Mouse (Mus musculus): ENCODE measurements around the gene Fgfr2. TPM values are rescaled to one million over a fixed set of nuclear protein-coding genes. Genes with fewer than 3 reads are reported as not detected.

Gene Fgfr2
- polyA plus RNA-seq, 1 experiment from 2014 or later = 99.3 TPM

DNA sequence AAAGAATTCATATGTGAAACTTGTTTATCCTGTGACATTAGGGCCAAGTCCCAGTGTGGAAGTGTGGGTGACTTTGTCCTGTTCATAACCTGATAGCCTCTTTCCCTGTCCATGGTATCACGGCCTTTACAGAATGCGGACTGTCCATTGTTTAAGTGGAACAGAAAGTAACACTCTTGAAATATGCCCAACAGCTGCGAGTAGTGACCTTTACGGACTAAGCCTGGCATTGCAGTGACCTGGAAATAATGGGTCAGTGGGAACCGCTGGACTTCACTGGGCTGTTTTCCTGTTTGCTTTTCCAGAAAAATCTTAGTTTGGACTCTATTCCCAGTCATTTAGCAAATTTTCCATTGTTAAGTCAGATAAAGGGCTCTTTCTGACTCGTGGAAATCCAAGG lies 1452.6 kb downstream of the Fgfr2 start:
- DNase-seq (ENCODE audit: low spot score) = no peak
- no peak overlapping the region for H3K4me3 ChIP-seq
- H3K36me3 ChIP-seq = no peaks in the 10 kb centered on the region
- peaks cover 25% of the 10 kb centered on the region for H3K4me1 ChIP-seq
- H3K9me3 ChIP-seq (replicated peaks) = no peaks in the 10 kb centered on the region
- H3K27ac ChIP-seq (replicated peaks) = no peak overlapping the region
- WGBS = 45% methylated on average over 6 of the region's 6 CpGs
- H3K27me3 ChIP-seq (ENCODE audit: low read depth, poor library complexity, severe bottlenecking) = peaks cover 16% of the 10 kb centered on the region

DNA sequence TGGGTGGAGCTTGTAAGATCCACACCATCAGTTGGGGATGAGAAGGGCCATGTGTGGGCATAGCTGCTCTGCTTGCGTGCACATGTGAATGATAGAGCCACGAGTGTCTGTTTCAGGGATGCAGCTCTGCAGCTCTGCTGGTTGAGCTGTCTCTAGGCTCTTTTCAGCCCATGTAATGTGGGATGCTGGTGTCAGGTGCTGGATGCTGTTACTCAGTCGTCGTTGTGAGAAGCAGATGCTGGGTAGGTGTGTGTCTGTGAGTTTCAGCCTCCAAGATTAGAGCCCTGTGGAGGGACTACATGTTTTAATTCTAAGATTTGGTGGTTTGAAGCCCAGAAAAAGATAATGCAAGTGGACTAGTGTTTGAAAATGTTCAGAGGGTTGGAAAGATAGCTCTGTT lies 1453.8 kb downstream of the Fgfr2 start:
- no peaks in the 10 kb centered on the region for H3K36me3 ChIP-seq
- peaks cover 25% of the 10 kb centered on the region for H3K4me1 ChIP-seq
- DNase-seq (ENCODE audit: low spot score) = no peak
- H3K9me3 ChIP-seq (replicated peaks) = no peaks in the 10 kb centered on the region
- no peak overlapping the region for H3K4me3 ChIP-seq
- peaks cover 13% of the 10 kb centered on the region for H3K27me3 ChIP-seq (ENCODE audit: low read depth, poor library complexity, severe bottlenecking)
- WGBS = 88% methylated on average over 4 of the region's 4 CpGs
- no peak overlapping the region for H3K27ac ChIP-seq (replicated peaks)

DNA sequence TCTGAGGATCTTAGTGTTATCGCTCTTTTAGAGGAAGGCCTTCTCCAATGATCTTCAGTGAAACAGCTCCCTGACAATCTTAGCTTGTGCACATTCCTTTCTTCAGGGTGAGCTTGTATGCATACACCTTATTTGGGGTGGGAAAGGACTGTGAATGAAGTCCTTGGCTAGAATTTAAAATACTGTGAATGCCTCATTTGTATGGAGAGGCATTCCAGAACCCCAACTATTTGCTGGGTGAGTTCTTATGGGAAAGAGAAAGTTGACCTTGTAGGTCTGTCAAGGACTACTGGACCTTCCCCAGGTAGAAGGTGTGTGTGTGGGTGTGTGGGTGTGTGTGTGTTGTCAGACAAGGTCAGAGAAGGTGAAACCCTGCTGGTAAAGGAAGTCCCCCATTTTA lies 1462.4 kb downstream of the Fgfr2 start:
- Histone ChIP-seq H3K9me3 (replicated peaks) (no peaks in the 10 kb centered on the region), H3K27ac (replicated peaks) (no peak overlapping the region), H3K4me1 (no peaks in the 10 kb centered on the region), H3K36me3 (no peaks in the 10 kb centered on the region), H3K4me3 (no peak overlapping the region), H3K27me3 (ENCODE audit: low read depth, poor library complexity, severe bottlenecking) (no peaks in the 10 kb centered on the region)
- 88% methylated on average over 1 of the region's 1 CpGs for WGBS
- DNase-seq (ENCODE audit: low spot score) = no peak

GRCm38 (mm10) chr7:131656017-131656416 lies 1467.1 kb downstream of the Fgfr2 start:
- no peaks in the 10 kb centered on the region for H3K9me3 ChIP-seq (replicated peaks)
- no peaks in the 10 kb centered on the region for H3K4me1 ChIP-seq
- H3K27ac ChIP-seq (replicated peaks) = no peak overlapping the region
- H3K27me3 ChIP-seq (ENCODE audit: low read depth, poor library complexity, severe bottlenecking) = peaks cover 13% of the 10 kb centered on the region; the same call in 1 of the 2 replicates
- no peak overlapping the region for H3K4me3 ChIP-seq
- no peak for DNase-seq (ENCODE audit: low spot score)
- no peaks in the 10 kb centered on the region for H3K36me3 ChIP-seq
- 72% methylated on average over 7 of the region's 7 CpGs for WGBS

DNA sequence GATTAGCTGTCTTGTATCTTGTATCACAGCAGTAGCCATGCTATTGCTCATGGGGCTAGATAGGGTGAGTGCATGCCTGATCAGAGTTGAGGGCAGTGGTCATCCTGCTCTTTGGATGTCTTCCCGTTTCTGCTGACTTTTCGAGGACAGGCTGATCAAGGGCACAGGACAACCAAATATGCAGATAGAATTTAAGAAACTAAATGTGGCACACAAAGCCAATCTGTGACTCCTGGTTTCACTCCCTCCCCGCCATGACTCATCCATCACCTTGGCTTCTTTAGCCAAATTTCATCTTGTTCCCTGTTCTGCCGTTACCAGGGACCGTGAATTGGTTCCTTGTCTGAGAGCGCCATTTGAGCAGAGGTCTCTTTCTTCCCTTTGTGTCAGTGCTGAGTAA lies 1469.7 kb downstream of the Fgfr2 start:
- DNase-seq (ENCODE audit: low spot score) = no peak
- Histone ChIP-seq H3K27ac (replicated peaks) (no peak overlapping the region), H3K27me3 (ENCODE audit: low read depth, poor library complexity, severe bottlenecking) (peaks cover 31% of the 10 kb centered on the region), H3K4me1 (no peaks in the 10 kb centered on the region), H3K4me3 (no peak overlapping the region), H3K36me3 (no peaks in the 10 kb centered on the region), H3K9me3 (replicated peaks) (no peaks in the 10 kb centered on the region)
- 92% methylated on average over 6 of the region's 6 CpGs for WGBS

- no peak overlapping the region for H3K4me3 ChIP-seq
- no peak for DNase-seq (ENCODE audit: low spot score)
- no peak overlapping the region for H3K27ac ChIP-seq (replicated peaks)
- peaks cover 42% of the 10 kb centered on the region for H3K27me3 ChIP-seq (ENCODE audit: low read depth, poor library complexity, severe bottlenecking)
- H3K4me1 ChIP-seq = no peaks in the 10 kb centered on the region
- H3K9me3 ChIP-seq (replicated peaks) = no peaks in the 10 kb centered on the region
- H3K36me3 ChIP-seq = no peaks in the 10 kb centered on the region
- WGBS = 84% methylated on average over 12 of the region's 12 CpGs
Observed at GRCm38 (mm10) chr7:131651921-131652694, 1471.0 kb downstream of the Fgfr2 start.

DNA sequence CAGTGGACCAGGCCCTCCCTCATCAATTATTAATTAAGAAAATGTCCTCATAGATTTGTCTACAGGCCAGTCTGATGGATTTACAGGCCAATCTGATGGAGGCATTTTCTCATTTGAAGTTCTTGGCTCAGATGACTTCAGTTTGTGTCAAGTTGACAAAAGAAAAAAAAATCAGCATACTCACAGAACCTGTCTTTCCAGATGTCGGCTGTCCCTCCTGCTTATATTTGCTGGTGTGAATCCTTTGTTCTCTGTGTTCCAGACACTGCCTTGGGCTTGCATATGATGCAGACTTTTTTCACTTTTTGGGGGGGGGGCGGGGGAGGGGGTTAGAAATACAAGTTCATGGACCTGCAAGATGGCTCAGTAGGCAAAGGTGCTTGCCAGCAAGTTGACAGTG lies 1472.9 kb downstream of the Fgfr2 start:
- 62% methylated on average over 2 of the region's 2 CpGs for WGBS
- Histone ChIP-seq H3K4me3 (no peak overlapping the region), H3K4me1 (no peaks in the 10 kb centered on the region), H3K36me3 (no peaks in the 10 kb centered on the region), H3K27ac (replicated peaks) (no peak overlapping the region), H3K9me3 (replicated peaks) (no peaks in the 10 kb centered on the region), H3K27me3 (ENCODE audit: low read depth, poor library complexity, severe bottlenecking) (peaks cover 60% of the 10 kb centered on the region)
- DNase-seq (ENCODE audit: low spot score) = no peak

DNA sequence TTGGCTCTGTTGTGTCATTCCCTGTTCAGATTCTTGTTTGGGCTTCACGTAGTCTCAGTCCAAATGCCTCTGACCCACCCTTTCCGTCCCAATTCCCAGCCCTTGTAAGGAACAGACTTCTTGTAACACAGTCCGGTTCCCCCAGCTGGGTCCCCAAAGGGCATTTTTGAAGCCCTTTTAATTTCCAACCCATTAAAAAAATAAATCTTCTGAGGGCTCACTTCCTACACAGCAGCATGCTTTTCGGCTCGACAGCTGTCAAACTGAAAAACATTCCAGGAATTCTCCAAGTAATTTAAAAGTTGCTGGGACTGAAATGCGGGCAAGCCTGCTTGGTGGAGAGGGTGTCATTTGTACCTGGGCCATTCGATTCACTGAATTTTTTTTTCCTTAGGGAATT lies 1474.9 kb downstream of the Fgfr2 start:
- H3K27ac ChIP-seq (replicated peaks) = no peak overlapping the region
- peaks cover 73% of the 10 kb centered on the region for H3K27me3 ChIP-seq (ENCODE audit: low read depth, poor library complexity, severe bottlenecking)
- no peaks in the 10 kb centered on the region for H3K36me3 ChIP-seq
- no peak overlapping the region for H3K4me3 ChIP-seq
- DNase-seq (ENCODE audit: low spot score) = no peak
- no peaks in the 10 kb centered on the region for H3K9me3 ChIP-seq (replicated peaks)
- WGBS = 51% methylated on average over 7 of the region's 7 CpGs
- H3K4me1 ChIP-seq = peaks cover 18% of the 10 kb centered on the region

- Histone ChIP-seq H3K4me3 (no peak overlapping the region), H3K9me3 (replicated peaks) (no peaks in the 10 kb centered on the region), H3K4me1 (peaks cover 22% of the 10 kb centered on the region), H3K36me3 (no peaks in the 10 kb centered on the region), H3K27ac (replicated peaks) (no peak overlapping the region), H3K27me3 (ENCODE audit: low read depth, poor library complexity, severe bottlenecking) (peaks cover 76% of the 10 kb centered on the region)
- WGBS = 60% methylated on average over 3 of the region's 3 CpGs
- no peak for DNase-seq (ENCODE audit: low spot score)
Observed at GRCm38 (mm10) chr7:131647583-131647982, 1475.6 kb downstream of the Fgfr2 start.

DNA sequence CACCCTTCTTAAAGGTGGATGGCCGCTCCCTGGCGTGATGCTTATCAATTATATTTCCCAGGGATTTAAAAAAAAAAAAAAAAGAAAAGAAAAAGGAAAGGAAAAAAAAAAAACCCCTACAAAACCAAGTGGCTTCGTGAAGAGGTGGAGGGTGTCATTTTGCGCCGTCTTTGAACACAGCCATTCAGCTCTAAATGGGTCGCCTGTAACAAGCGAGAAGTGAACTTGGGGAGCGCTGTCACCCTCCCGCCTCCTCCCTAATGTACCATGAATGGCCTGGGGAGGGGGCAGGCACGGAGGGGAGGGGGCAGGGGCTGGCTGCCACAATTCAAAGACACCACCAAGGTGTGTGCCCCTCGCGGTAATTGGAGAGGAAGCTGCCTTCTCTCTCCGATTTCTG lies 1478.6 kb downstream of the Fgfr2 start:
- H3K27ac ChIP-seq (replicated peaks) = no peak overlapping the region
- peak overlapping the region; percentile 39 for H3K4me3 ChIP-seq
- H3K9me3 ChIP-seq (replicated peaks) = no peaks in the 10 kb centered on the region
- peak; percentile 17 for DNase-seq (ENCODE audit: low spot score)
- H3K36me3 ChIP-seq = no peaks in the 10 kb centered on the region
- peaks cover 98% of the 10 kb centered on the region for H3K27me3 ChIP-seq (ENCODE audit: low read depth, poor library complexity, severe bottlenecking)
- 2% methylated on average over 13 of the region's 13 CpGs for WGBS
- H3K4me1 ChIP-seq = peaks cover 29% of the 10 kb centered on the region

DNA sequence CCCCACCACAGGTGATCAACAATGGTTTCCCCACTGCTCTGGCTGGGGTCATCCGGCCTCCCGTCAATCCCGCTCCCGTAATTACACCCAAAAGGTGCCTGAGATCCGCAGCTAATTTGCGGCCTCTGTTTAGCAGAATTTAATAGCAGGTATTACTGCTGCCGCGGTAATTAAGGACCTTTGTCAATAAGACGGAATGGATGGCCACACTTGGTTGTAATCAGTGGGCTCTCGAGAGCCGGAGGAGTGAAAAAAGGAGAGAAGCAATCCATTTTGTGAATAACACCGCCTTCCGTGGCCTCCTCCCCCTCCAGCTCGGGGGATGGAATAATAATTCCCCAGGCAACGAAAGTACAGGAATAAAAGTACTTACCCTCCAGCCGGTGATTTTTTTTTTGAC lies 1479.1 kb downstream of the Fgfr2 start:
- Histone ChIP-seq H3K4me3 (peak overlapping the region; percentile 30), H3K27me3 (ENCODE audit: low read depth, poor library complexity, severe bottlenecking) (peaks cover 96% of the 10 kb centered on the region)
- 1% methylated on average over 16 of the region's 16 CpGs for WGBS

GRCm38 (mm10) chr7:131643341-131643840 lies 1479.8 kb downstream of the Fgfr2 start:
- H3K9me3 ChIP-seq (replicated peaks) = no peaks in the 10 kb centered on the region
- 18% methylated on average over 13 of the region's 13 CpGs for WGBS
- peaks cover 29% of the 10 kb centered on the region for H3K4me1 ChIP-seq
- H3K27me3 ChIP-seq (ENCODE audit: low read depth, poor library complexity, severe bottlenecking) = peaks cover 89% of the 10 kb centered on the region
- no peak for DNase-seq (ENCODE audit: low spot score)
- peak overlapping the region; percentile 30; the same call in 1 of the 2 replicates for H3K4me3 ChIP-seq
- H3K27ac ChIP-seq (replicated peaks) = no peak overlapping the region
- no peaks in the 10 kb centered on the region for H3K36me3 ChIP-seq

More for the DNA sequence above, 1479.1 kb downstream of the Fgfr2 start:
- DNase-seq (ENCODE audit: low spot score) = no peak
- no peaks in the 10 kb centered on the region for H3K9me3 ChIP-seq (replicated peaks)
- H3K27ac ChIP-seq (replicated peaks) = no peak overlapping the region
- H3K4me1 ChIP-seq = peaks cover 29% of the 10 kb centered on the region
- H3K36me3 ChIP-seq = no peaks in the 10 kb centered on the region

DNA sequence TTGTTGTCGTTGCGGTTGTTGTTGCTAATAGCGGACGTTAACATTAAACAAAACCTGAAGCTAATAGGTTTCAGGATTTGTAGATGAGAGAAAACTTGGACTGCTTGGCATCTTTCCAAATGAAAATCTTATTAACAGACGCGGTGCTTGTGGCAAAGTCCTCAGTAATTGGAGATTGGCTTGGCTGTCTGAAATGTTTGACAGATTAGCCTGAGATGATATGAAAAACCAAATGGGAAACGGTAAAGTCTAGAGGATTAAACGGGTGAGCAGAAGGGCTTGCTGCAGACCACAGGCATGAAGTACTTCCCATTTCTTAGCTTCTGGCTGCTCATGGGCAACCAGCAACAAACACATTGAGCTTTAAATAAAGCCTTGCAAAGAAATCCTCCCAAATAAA lies 1493.6 kb downstream of the Fgfr2 start:
- Histone ChIP-seq H3K36me3 (no peaks in the 10 kb centered on the region), H3K4me1 (no peaks in the 10 kb centered on the region), H3K4me3 (no peak overlapping the region), H3K27me3 (ENCODE audit: low read depth, poor library complexity, severe bottlenecking) (no peaks in the 10 kb centered on the region; the same call in 1 of the 2 replicates), H3K27ac (replicated peaks) (no peak overlapping the region), H3K9me3 (replicated peaks) (no peaks in the 10 kb centered on the region)
- WGBS = 91% methylated on average over 8 of the region's 8 CpGs
- DNase-seq (ENCODE audit: low spot score) = no peak
